Mouse (Mus musculus) hindbrain, embryonic 13.5 days (tissue): ENCODE measurements around the gene Ctnnbl1. TPM values are rescaled to one million over a fixed set of nuclear protein-coding genes. Genes with fewer than 3 reads are reported as not detected.

Source experiments
- ATAC-seq: fragments of 200-750 bp; cut with Nextera tagmentation; 2 replicates; pipeline ENCODE4 v1.8.0; 2017; ENCODE audit warnings: moderate TSS enrichment; ENCODE audit not compliant: low FRiP score
- H3K27ac ChIP-seq: fragments of 300-500 bp; sonication (generic); 2 replicates; pipeline ENCODE4 v1.5.1; 2015; ENCODE audit warnings: inconsistent platforms, mild to moderate bottlenecking, moderate library complexity
- H3K27me3 ChIP-seq: fragments of 300-500 bp; sonication (generic); 2 replicates; pipeline ENCODE4 v1.6.1; 2015; ENCODE audit warnings: mild to moderate bottlenecking, inconsistent platforms
- H3K36me3 ChIP-seq: fragments of 300-500 bp; sonication (generic); 2 replicates; pipeline ENCODE4 v1.6.1; 2015; ENCODE audit warnings: mild to moderate bottlenecking, inconsistent platforms
- H3K4me1 ChIP-seq: fragments of 300-500 bp; sonication (generic); replicated peaks from 2 replicates; pipeline ENCODE4 v1.6.1; 2015; ENCODE audit warnings: inconsistent platforms
- H3K4me2 ChIP-seq: fragments of 300-500 bp; sonication (generic); 2 replicates; pipeline ENCODE4 v1.6.1; 2015; ENCODE audit warnings: inconsistent platforms, mild to moderate bottlenecking, moderate library complexity
- H3K4me3 ChIP-seq: fragments of 300-500 bp; sonication (generic); 2 replicates; pipeline ENCODE4 v1.5.1; 2015; ENCODE audit warnings: mild to moderate bottlenecking, inconsistent platforms
- H3K9ac ChIP-seq: fragments of 300-500 bp; sonication (generic); 2 replicates; pipeline ENCODE4 v1.6.1; 2015; ENCODE audit warnings: mild to moderate bottlenecking, inconsistent platforms
- H3K9me3 ChIP-seq: fragments of 300-500 bp; sonication (generic); 2 replicates; pipeline ENCODE4 v1.6.1; 2016; ENCODE audit warnings: inconsistent platforms
- WGBS: fragments of 180-500 bp; shearing (Covaris S2); methylation state at CpG from one replicate; pipeline ENCODE4 v1.1.7; 2015; 5-methylcytosine and 5-hydroxymethylcytosine counted together
- polyA plus RNA-seq: library from polyadenylated mRNA; unstranded; fragments of >200 nt; fragmentation: Nextera tagmentation; extraction: Ambion mirVana; gene quantifications from 2 replicates; pipeline ENCODE4 v1.2.1, GENCODE M21; 2015

Gene Ctnnbl1
- polyA plus RNA-seq, 1 experiment from 2014 or later, result 70.6 TPM

DNA sequence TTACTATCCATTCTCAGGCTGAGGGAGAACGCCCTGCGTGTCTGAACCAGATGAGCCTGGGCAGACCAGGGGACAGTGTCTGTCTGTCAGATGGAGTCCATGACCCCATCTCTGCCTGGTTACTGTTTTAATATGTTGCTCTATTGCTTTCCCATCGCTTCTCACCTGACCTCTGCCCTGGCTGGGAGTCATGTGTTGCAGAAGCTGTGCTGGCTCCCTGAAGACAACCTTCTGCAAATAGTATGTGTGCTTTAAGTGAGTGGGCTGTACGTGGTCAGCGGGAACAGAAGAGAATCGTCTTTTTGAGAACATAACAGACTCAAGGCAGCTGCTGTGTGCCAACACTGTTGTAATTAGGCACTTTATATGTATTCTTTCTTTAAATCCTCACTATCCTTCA is 47.0 kb downstream of the Ctnnbl1 start:
- H3K4me2 ChIP-seq, result no peak overlapping the region
- H3K4me1 ChIP-seq, result peaks cover 34% of the 10 kb centered on the region
- ATAC-seq, result no peak
- no peak overlapping the region for H3K9ac ChIP-seq
- no peaks in the 10 kb centered on the region for H3K9me3 ChIP-seq
- peaks cover 25% of the 10 kb centered on the region for H3K36me3 ChIP-seq
- no peak overlapping the region for H3K27ac ChIP-seq
- H3K4me3 ChIP-seq, result no peak overlapping the region
- WGBS, result 84% methylated on average over 6 of the region's 6 CpGs
- H3K27me3 ChIP-seq, result peaks cover 41% of the 10 kb centered on the region

DNA sequence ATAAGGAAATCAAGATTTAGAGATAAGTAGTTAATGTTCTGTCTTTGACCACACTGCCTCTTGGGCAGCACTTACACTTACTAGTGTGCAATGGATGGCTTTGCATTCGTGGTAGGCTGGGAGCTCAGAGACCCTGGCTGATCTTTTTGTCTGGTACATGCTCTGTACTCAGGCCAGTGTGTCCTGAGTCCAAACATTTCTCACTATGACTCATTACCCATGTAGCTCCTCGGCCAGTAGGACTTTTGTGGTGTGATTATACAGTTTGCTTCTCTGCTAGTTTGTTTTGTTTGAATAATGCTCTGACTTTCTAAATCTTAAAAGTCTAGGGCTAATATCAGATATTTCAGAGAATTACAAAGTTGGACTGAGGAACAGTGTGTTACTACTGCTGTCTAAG is 47.4 kb downstream of the Ctnnbl1 start:
- Histone ChIP-seq H3K27ac (no peak overlapping the region), H3K9me3 (no peaks in the 10 kb centered on the region), H3K4me1 (peaks cover 34% of the 10 kb centered on the region), H3K9ac (no peak overlapping the region), H3K27me3 (peaks cover 45% of the 10 kb centered on the region), H3K4me3 (no peak overlapping the region), H3K36me3 (peaks cover 21% of the 10 kb centered on the region), H3K4me2 (no peak overlapping the region)
- 90% methylated on average over 2 of the region's 2 CpGs for WGBS
- ATAC-seq, result no peak

- H3K9me3 ChIP-seq, result no peaks in the 10 kb centered on the region
- H3K4me2 ChIP-seq, result no peak overlapping the region
- H3K9ac ChIP-seq, result no peak overlapping the region
- no peaks in the 10 kb centered on the region for H3K36me3 ChIP-seq
- H3K27ac ChIP-seq, result peak overlapping the region; percentile 15
- WGBS, result 74% methylated on average over 7 of the region's 7 CpGs
- no peak for ATAC-seq
- no peak overlapping the region for H3K4me3 ChIP-seq
- peaks cover 71% of the 10 kb centered on the region for H3K27me3 ChIP-seq
- H3K4me1 ChIP-seq, result peaks cover 50% of the 10 kb centered on the region
These were observed 52.0 kb downstream of the Ctnnbl1 start for GRCm38 (mm10) chr2:157789226-157789625.

- Histone ChIP-seq H3K27ac (peak overlapping the region; percentile 73), H3K9me3 (no peaks in the 10 kb centered on the region), H3K9ac (no peak overlapping the region; the same call in 1 of the 2 replicates), H3K4me2 (no peak overlapping the region), H3K36me3 (no peaks in the 10 kb centered on the region), H3K4me1 (peaks cover 50% of the 10 kb centered on the region), H3K4me3 (no peak overlapping the region), H3K27me3 (peaks cover 70% of the 10 kb centered on the region)
- no peak for ATAC-seq
- whole genome bisulfite sequencing, result 75% methylated on average over 8 of the region's 8 CpGs
These were observed 53.8 kb downstream of the Ctnnbl1 start for GRCm38 (mm10) chr2:157790836-157791495.

DNA sequence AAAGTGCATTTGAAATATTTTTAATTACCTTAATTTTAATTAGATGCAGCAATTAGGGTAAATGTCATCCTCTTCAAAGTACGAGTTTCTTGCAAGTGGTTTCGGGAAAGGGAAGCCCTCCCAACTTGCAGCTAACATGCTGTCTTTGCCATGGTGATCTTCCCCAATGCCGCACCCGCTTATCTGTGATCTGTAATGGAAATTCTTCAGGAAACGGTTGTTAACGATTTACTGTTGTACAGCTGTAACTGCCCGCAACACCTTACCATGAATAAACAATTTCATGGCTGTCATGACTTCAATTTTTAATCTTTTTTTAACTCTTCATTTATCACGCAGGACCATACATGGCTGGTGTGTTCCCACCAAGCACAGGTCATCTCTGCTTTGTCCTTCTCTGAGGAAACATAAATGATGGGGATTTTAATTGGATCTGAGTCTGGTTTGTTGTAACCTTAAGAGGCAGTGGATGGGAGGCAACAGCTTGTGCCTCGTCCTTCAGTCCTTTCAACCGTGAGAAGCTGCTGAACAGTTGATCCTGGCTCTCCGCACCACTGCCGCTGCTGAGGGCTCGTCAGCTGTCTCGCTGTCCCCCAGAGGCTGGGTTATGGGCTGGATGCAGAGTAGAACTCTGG is 54.4 kb downstream of the Ctnnbl1 start:
- Histone ChIP-seq H3K4me1 (peaks cover 50% of the 10 kb centered on the region), H3K27ac (peak overlapping the region; percentile 73), H3K36me3 (no peaks in the 10 kb centered on the region), H3K9ac (no peak overlapping the region; the same call in 1 of the 2 replicates), H3K27me3 (peaks cover 72% of the 10 kb centered on the region), H3K4me2 (no peak overlapping the region), H3K9me3 (no peaks in the 10 kb centered on the region), H3K4me3 (no peak overlapping the region)
- peak; percentile 70; the same call in 1 of the 2 replicates for ATAC-seq
- WGBS, result 25% methylated on average over 14 of the region's 14 CpGs

DNA sequence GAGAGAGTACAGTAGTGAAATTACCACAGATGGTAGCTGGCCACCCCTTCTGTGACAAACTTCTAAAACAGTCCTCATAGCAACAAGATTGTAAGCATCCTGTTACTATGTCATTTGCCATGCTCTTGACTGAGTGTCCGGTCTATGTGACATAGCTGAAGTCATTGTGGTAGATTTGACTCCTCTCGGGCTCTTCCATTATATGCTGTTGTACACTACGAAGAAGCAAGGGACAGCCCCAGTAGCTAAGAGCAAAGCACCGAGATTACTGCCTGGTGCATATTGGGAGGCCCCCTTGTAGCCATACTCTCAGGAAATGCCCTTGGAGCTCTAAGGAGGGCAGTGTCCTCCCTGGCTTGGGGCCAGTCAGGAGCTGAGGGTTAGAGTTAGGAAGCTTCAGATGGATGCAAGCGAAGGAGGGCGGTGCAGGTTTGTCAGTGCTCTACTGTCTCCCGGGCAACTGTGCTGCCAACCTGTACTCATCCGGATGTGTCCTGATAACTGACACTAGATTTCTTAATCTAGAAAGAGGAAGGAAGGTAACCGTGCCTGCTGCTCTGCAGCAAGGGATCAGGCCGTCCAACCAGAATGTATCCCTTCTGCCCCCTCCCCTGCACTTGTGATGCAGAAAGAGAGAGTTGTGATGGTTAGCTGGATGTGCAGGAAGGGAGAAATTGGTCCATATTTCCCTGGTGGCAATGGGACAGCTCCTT is 55.8 kb downstream of the Ctnnbl1 start:
- 81% methylated on average over 10 of the region's 10 CpGs for WGBS
- ATAC-seq, result no peak
- Histone ChIP-seq H3K9me3 (no peaks in the 10 kb centered on the region), H3K27ac (peak overlapping the region; percentile 24; the same call in 1 of the 2 replicates), H3K4me2 (no peak overlapping the region), H3K9ac (no peak overlapping the region), H3K4me3 (no peak overlapping the region), H3K4me1 (peaks cover 40% of the 10 kb centered on the region), H3K36me3 (no peaks in the 10 kb centered on the region), H3K27me3 (peaks cover 75% of the 10 kb centered on the region)

GRCm38 (mm10) chr2:157793851-157794332 is 56.7 kb downstream of the Ctnnbl1 start:
- no peaks in the 10 kb centered on the region for H3K36me3 ChIP-seq
- 77% methylated on average over 8 of the region's 8 CpGs for WGBS
- H3K9me3 ChIP-seq, result no peaks in the 10 kb centered on the region
- peaks cover 31% of the 10 kb centered on the region for H3K4me1 ChIP-seq
- no peak overlapping the region for H3K9ac ChIP-seq
- peaks cover 74% of the 10 kb centered on the region for H3K27me3 ChIP-seq
- no peak for ATAC-seq
- no peak overlapping the region for H3K4me3 ChIP-seq
- H3K4me2 ChIP-seq, result no peak overlapping the region
- H3K27ac ChIP-seq, result 0 out of 2 replicates have a peak overlapping the region, but pooled peaks have one; percentile 24

DNA sequence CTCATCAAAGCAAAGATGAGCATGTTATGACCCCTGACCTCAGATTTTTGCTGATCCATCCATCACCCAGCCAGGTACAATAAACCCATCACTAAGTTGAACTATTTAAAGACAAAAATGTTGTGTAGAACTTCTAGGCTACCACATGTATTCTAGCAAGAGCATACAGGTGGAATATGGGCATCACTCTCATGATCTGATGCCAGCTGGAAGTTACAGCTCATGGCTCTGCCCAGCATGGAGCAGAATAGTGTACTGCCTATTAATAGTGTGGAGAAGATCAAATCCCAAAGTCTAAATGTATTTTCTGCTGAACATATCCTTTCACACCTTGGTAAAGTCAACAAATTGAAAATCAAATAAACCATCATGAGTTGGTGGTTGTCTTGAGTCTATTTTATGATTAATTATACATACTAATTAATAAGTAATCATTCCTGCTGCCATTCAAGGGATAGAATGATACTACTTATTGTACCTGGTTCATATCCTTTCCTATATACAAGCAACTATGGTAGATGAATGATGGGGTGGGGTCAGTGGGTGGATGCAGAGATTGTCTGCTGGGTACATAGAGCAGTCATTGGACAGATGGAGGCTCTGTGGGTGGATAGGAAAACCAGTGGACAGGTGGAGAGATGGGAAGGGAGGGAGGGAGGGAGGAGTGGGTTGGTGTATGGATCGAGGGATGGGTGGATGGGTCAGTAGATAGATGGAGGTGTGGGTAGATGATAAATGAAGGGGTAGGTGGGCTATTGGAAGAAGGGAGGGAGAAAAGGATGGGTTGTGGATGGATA is 58.6 kb downstream of the Ctnnbl1 start:
- ATAC-seq, result no peak
- H3K4me3 ChIP-seq, result no peak overlapping the region
- 92% methylated on average over 1 of the region's 1 CpGs for WGBS
- H3K4me1 ChIP-seq, result peaks cover 36% of the 10 kb centered on the region
- H3K27ac ChIP-seq, result no peak overlapping the region
- no peak overlapping the region for H3K9ac ChIP-seq
- no peak overlapping the region for H3K4me2 ChIP-seq
- peaks cover 62% of the 10 kb centered on the region for H3K27me3 ChIP-seq
- H3K9me3 ChIP-seq, result no peaks in the 10 kb centered on the region
- H3K36me3 ChIP-seq, result no peaks in the 10 kb centered on the region

DNA sequence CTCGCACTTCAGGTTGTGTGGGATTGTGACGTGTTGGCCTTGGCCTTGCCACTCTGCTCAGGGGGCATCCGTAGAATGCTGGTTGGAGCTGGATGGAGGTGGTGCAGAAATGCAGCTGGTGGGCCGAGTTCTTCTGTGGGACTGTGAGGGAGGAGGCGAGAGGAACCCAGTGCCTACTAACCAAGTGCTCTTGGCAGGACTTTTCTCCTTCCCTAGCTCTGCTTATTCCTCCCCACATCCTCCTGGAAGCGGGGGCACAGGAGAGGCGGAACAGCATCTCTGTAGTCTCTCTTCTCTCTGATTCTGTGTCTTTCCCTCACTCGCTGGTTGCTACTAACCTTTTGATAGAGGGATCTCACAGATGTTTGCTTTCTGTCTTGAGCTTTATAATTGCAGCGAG is 62.3 kb downstream of the Ctnnbl1 start:
- Histone ChIP-seq H3K4me2 (no peak overlapping the region), H3K27ac (0 out of 2 replicates have a peak overlapping the region, but pooled peaks have one; percentile 1), H3K36me3 (no peaks in the 10 kb centered on the region), H3K9me3 (no peaks in the 10 kb centered on the region), H3K27me3 (peaks cover 44% of the 10 kb centered on the region), H3K4me1 (peaks cover 44% of the 10 kb centered on the region), H3K9ac (no peak overlapping the region), H3K4me3 (no peak overlapping the region)
- no peak for ATAC-seq
- WGBS, result 97% methylated on average over 9 of the region's 9 CpGs

DNA sequence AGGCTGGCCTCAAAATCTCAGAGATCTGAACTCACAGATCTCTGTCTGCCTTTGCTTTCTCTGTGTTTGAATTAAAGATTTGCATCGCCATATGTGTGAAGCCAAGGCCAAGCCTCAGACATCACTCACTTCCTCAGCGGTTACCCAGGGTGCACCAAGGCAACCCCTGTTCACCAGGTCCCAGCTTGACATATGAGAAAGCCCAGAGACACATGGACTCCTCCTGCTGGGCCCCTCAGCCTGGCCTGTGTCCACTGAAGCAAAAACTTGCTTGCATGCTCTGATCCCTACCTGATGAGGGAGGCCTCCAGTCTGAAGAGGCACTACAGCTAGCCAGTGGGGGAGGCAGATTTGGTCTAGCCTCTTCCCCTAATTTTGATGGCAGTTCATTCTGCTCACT is 63.1 kb downstream of the Ctnnbl1 start:
- ATAC-seq, result no peak; the same call in 1 of the 2 replicates
- Histone ChIP-seq H3K4me2 (no peak overlapping the region), H3K36me3 (no peaks in the 10 kb centered on the region), H3K4me1 (peaks cover 51% of the 10 kb centered on the region), H3K27ac (peak overlapping the region; percentile 95), H3K9ac (no peak overlapping the region; the same call in 1 of the 2 replicates), H3K9me3 (no peaks in the 10 kb centered on the region), H3K27me3 (peaks cover 37% of the 10 kb centered on the region), H3K4me3 (no peak overlapping the region)
- 83% methylated on average over 2 of the region's 2 CpGs for WGBS

DNA sequence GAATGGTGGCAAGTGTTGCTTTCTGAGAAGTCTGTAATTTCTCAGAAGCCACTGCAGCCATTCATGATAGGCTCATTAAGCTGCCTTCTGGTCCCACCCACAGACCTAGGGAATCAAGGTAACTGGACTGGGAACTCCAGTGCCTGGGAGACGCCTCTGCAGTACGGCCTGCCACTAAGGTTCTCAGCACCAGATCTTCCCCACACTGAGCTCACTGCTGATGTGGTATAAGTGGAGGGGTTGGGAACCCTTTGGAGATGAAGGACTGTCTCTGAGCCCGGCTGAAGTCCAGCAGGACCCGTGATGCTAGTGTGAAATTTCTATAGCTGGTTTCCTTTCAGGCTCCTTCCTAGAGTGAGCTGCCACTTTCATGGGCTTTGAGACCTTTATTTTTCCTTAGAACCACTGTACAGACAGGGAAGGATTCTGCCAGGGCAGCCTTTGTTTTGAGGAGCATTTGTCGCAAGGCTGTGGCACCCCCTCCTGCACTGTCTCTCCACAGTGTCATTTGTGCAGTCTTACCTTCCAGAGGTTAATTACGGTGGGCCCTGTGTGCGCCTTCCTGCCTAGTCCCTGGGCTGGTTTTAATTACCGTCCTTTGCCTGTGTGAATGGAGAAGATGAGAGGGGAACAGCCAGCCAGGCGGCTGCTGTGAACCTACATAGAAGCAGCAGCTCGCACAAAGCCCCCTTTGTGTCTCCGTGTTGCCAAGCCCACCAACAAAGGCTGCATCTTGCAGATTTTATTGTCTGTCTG is 63.7 kb downstream of the Ctnnbl1 start:
- Histone ChIP-seq H3K36me3 (no peaks in the 10 kb centered on the region), H3K9me3 (no peaks in the 10 kb centered on the region), H3K9ac (peak overlapping the region; percentile 69), H3K27ac (peak overlapping the region; percentile 95), H3K4me2 (peak overlapping the region; percentile 25), H3K27me3 (peaks cover 32% of the 10 kb centered on the region), H3K4me1 (peaks cover 55% of the 10 kb centered on the region), H3K4me3 (no peak overlapping the region)
- ATAC-seq, result peak; percentile 79
- WGBS, result 9% methylated on average over 11 of the region's 11 CpGs
